Mouse (Mus musculus): ENCODE measurements around the gene Sh3gl2.

Gene Sh3gl2

GRCm38 (mm10) chr4:85416466-85416865, 211.5 kb downstream of the Sh3gl2 start:
- DNase-seq (ENCODE audit: low spot score) = no peak

- no peak for DNase-seq (ENCODE audit: low spot score)
These were observed 215.5 kb downstream of the Sh3gl2 start for GRCm38 (mm10) chr4:85420429-85420828.

- no peak for DNase-seq (ENCODE audit: low spot score)
These were observed 221.3 kb downstream of the Sh3gl2 start for GRCm38 (mm10) chr4:85426211-85426610.

- no peak for DNase-seq (ENCODE audit: low spot score)
These were observed 227.9 kb downstream of the Sh3gl2 start for GRCm38 (mm10) chr4:85432786-85433185.

GRCm38 (mm10) chr4:85434734-85435133, 229.8 kb downstream of the Sh3gl2 start:
- no peak for DNase-seq (ENCODE audit: low spot score)

GRCm38 (mm10) chr4:85438813-85439212, 233.9 kb downstream of the Sh3gl2 start:
- no peak for DNase-seq (ENCODE audit: low spot score)

- no peak for DNase-seq (ENCODE audit: low spot score)
These were observed 278.7 kb downstream of the Sh3gl2 start for GRCm38 (mm10) chr4:85483586-85483985.

GRCm38 (mm10) chr4:85486316-85486946, 281.5 kb downstream of the Sh3gl2 start:
- DNase-seq (ENCODE audit: low spot score) = no peak

GRCm38 (mm10) chr4:85505718-85506117, 300.8 kb downstream of the Sh3gl2 start:
- DNase-seq (ENCODE audit: low spot score) = no peak

- no peak for DNase-seq (ENCODE audit: low spot score)
These were observed 302.1 kb downstream of the Sh3gl2 start for GRCm38 (mm10) chr4:85506976-85507375.

- DNase-seq (ENCODE audit: low spot score) = no peak
These were observed 302.6 kb downstream of the Sh3gl2 start for GRCm38 (mm10) chr4:85507491-85507890.

GRCm38 (mm10) chr4:85513288-85513687, 308.4 kb downstream of the Sh3gl2 start:
- DNase-seq (ENCODE audit: low spot score) = peak; percentile 54

GRCm38 (mm10) chr4:85513792-85514191, 308.9 kb downstream of the Sh3gl2 start, which contains the start of gene Adamtsl1:
Gene Adamtsl1 (plus strand): TSS chr4:85514172.
- no peak for DNase-seq (ENCODE audit: low spot score)

- peak; percentile 54 for DNase-seq (ENCODE audit: low spot score)
These were observed 309.3 kb downstream of the Sh3gl2 start for GRCm38 (mm10) chr4:85514205-85514681.

- DNase-seq (ENCODE audit: low spot score) = no peak
These were observed 322.1 kb downstream of the Sh3gl2 start for GRCm38 (mm10) chr4:85526966-85527566.

- DNase-seq (ENCODE audit: low spot score) = no peak
These were observed 324.9 kb downstream of the Sh3gl2 start for GRCm38 (mm10) chr4:85529852-85530251.

GRCm38 (mm10) chr4:85539677-85540076, 334.8 kb downstream of the Sh3gl2 start:
- DNase-seq (ENCODE audit: low spot score) = no peak

GRCm38 (mm10) chr4:85543221-85543620, 338.3 kb downstream of the Sh3gl2 start:
- DNase-seq (ENCODE audit: low spot score) = no peak

GRCm38 (mm10) chr4:85554696-85555095, 349.8 kb downstream of the Sh3gl2 start:
- DNase-seq (ENCODE audit: low spot score) = no peak

GRCm38 (mm10) chr4:85559753-85560152, 354.8 kb downstream of the Sh3gl2 start:
- no peak for DNase-seq (ENCODE audit: low spot score)

GRCm38 (mm10) chr4:85585426-85585825, 380.5 kb downstream of the Sh3gl2 start:
- no peak for DNase-seq (ENCODE audit: low spot score)

GRCm38 (mm10) chr4:85588928-85589327, 384.0 kb downstream of the Sh3gl2 start:
- no peak for DNase-seq (ENCODE audit: low spot score)

- no peak for DNase-seq (ENCODE audit: low spot score)
These were observed 386.1 kb downstream of the Sh3gl2 start for GRCm38 (mm10) chr4:85591037-85591436.

- no peak for DNase-seq (ENCODE audit: low spot score)
These were observed 389.2 kb downstream of the Sh3gl2 start for GRCm38 (mm10) chr4:85594159-85594558.

Measured in testis, postnatal 10 days (tissue).